Mouse (Mus musculus): ENCODE results near the gene 2610528A11Rik. TPM values are rescaled to one million over a fixed set of nuclear protein-coding genes. Genes with fewer than 3 reads are reported as not detected.

The 2610528A11Rik gene
- polyA plus RNA-seq, 1 experiment from 2014 or later: 0.36 TPM

GRCm38 (mm10) chr14:37112931-37113330 lies 891 bp downstream of the 2610528A11Rik start:
- no peak overlapping the region for H3K27ac ChIP-seq (replicated peaks)
- no peaks in the 10 kb centered on the region for H3K27me3 ChIP-seq
- H3K9me3 ChIP-seq: no peaks in the 10 kb centered on the region
- no peak for ATAC-seq (ENCODE audit: low read depth)
- no peak overlapping the region for H3K4me3 ChIP-seq
- no peak overlapping the region for H3K4me2 ChIP-seq
- WGBS: 91% methylated on average over 7 of the region's 7 CpGs
- no peaks in the 10 kb centered on the region for H3K36me3 ChIP-seq
- no peak overlapping the region for H3K9ac ChIP-seq
- no peaks in the 10 kb centered on the region for H3K4me1 ChIP-seq (replicated peaks)

GRCm38 (mm10) chr14:37111371-37111770 lies 2.5 kb downstream of the 2610528A11Rik start:
- no peak for ATAC-seq (ENCODE audit: low read depth)
- no peaks in the 10 kb centered on the region for H3K36me3 ChIP-seq
- no peaks in the 10 kb centered on the region for H3K9me3 ChIP-seq
- no peak overlapping the region for H3K4me2 ChIP-seq
- no peaks in the 10 kb centered on the region for H3K27me3 ChIP-seq
- no peak overlapping the region for H3K27ac ChIP-seq (replicated peaks)
- no peaks in the 10 kb centered on the region for H3K4me1 ChIP-seq (replicated peaks)
- no peak overlapping the region for H3K9ac ChIP-seq
- H3K4me3 ChIP-seq: no peak overlapping the region

DNA sequence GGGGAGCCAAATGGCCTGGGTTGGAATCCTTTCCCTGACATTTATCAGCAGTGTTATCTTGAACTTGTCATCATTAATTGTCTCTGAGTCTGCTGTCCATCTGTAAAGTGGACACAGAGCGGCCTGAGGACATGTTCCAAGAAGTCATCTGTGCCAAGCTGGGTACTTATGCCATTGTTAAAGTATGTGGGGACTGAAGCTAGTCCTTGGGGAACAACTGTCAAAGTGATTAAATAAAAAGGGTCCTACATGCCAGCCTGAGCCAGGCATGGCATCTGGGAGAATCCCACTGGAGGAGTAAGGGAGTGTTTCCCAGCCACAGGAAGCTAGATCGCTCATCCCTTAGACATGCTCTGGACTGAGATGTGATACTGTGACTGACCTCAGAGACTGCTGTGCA lies 3.4 kb downstream of the 2610528A11Rik start:
- Histone ChIP-seq H3K4me1 (replicated peaks) (no peaks in the 10 kb centered on the region), H3K27me3 (no peaks in the 10 kb centered on the region), H3K9me3 (no peaks in the 10 kb centered on the region), H3K4me2 (no peak overlapping the region), H3K4me3 (no peak overlapping the region), H3K9ac (no peak overlapping the region), H3K36me3 (no peaks in the 10 kb centered on the region), H3K27ac (replicated peaks) (no peak overlapping the region)
- no peak for ATAC-seq (ENCODE audit: low read depth)
- 77% methylated on average over 2 of the region's 2 CpGs for WGBS

DNA sequence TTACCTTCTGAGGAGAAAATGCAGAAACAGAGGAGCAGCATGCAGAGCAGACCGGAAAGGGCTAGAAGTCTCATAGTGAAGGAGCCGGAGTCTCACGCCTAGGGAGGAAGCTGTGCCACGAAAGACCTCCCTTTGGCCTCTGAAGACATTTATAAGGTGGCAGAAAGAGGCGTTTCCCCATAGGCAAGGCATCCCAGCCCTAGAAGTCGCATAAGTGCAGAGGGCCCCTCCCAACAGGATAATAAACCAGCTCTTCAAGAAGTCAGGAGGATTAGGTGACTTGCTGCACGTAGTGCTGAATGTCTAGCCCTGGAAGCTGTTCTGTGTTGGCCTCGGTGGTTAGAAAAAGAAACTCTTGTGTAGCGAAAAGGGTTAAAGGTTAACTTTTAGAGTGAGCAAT lies 3.8 kb downstream of the 2610528A11Rik start:
- ATAC-seq (ENCODE audit: low read depth): no peak
- Histone ChIP-seq H3K4me3 (no peak overlapping the region), H3K9me3 (no peaks in the 10 kb centered on the region), H3K27me3 (no peaks in the 10 kb centered on the region), H3K27ac (replicated peaks) (no peak overlapping the region), H3K9ac (no peak overlapping the region), H3K4me2 (no peak overlapping the region), H3K4me1 (replicated peaks) (no peaks in the 10 kb centered on the region), H3K36me3 (no peaks in the 10 kb centered on the region)
- WGBS: 23% methylated on average over 9 of the region's 9 CpGs

DNA sequence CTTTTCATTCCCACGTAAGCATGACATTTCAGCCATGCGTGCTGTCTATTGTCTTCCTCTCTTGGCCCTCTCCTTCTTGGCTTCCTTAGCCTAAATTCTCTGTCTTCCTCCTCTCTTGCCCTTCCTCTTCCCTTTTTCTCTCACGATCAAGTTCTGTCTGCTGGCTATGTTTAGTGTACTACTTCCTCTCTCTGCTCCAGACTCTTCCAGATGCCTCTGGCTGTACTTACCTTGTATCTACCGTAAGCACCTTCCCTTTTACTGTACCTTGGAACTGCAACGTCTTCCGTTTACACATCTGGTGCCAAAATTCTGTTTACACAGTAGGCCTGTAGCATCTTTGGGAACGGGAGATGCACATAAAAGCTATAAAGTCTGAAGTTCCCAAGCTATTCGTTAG lies 4.4 kb downstream of the 2610528A11Rik start:
- H3K27me3 ChIP-seq: no peaks in the 10 kb centered on the region
- 83% methylated on average over 8 of the region's 8 CpGs for WGBS
- ATAC-seq (ENCODE audit: low read depth): no peak
- no peaks in the 10 kb centered on the region for H3K4me1 ChIP-seq (replicated peaks)
- H3K4me3 ChIP-seq: no peak overlapping the region
- no peaks in the 10 kb centered on the region for H3K9me3 ChIP-seq
- no peak overlapping the region for H3K4me2 ChIP-seq
- no peak overlapping the region for H3K9ac ChIP-seq
- no peaks in the 10 kb centered on the region for H3K36me3 ChIP-seq
- H3K27ac ChIP-seq (replicated peaks): no peak overlapping the region

GRCm38 (mm10) chr14:37105846-37106245 lies 8.0 kb downstream of the 2610528A11Rik start:
- WGBS: 40% methylated on average over 7 of the region's 7 CpGs
- no peak for ATAC-seq (ENCODE audit: low read depth)

DNA sequence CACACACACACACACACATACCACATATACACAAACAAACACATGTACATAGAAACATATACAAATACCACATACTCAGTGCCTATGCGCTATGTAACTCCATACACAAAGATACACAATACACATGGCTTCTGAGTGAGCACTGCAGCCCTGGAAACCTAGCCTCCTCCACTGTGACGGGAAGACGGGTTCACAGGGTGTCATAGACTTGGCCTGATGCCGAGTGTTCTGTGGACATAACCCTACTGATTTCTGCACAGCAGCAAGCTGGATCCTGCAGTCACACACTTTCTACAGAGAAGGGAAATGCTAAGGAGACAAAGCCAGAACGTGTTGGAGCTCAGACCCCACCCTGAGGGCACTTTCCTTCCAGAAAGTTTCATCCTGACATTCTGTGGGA lies 9.1 kb downstream of the 2610528A11Rik start:
- no peak overlapping the region for H3K27ac ChIP-seq (replicated peaks)
- no peak overlapping the region for H3K9ac ChIP-seq
- H3K27me3 ChIP-seq: no peaks in the 10 kb centered on the region
- H3K4me3 ChIP-seq: no peak overlapping the region
- no peak overlapping the region for H3K4me2 ChIP-seq
- WGBS: 60% methylated on average over 5 of the region's 5 CpGs
- H3K36me3 ChIP-seq: no peaks in the 10 kb centered on the region
- H3K9me3 ChIP-seq: no peaks in the 10 kb centered on the region
- H3K4me1 ChIP-seq (replicated peaks): no peaks in the 10 kb centered on the region
- ATAC-seq (ENCODE audit: low read depth): peak; percentile 59; the same call in 1 of the 2 replicates

More at GRCm38 (mm10) chr14:37105846-37106245, 8.0 kb downstream of the 2610528A11Rik start:
- no peaks in the 10 kb centered on the region for H3K9me3 ChIP-seq
- H3K4me1 ChIP-seq (replicated peaks): no peaks in the 10 kb centered on the region
- H3K4me2 ChIP-seq: no peak overlapping the region
- no peak overlapping the region for H3K9ac ChIP-seq
- H3K4me3 ChIP-seq: no peak overlapping the region
- no peaks in the 10 kb centered on the region for H3K27me3 ChIP-seq
- no peaks in the 10 kb centered on the region for H3K36me3 ChIP-seq
- H3K27ac ChIP-seq (replicated peaks): no peak overlapping the region

GRCm38 (mm10) chr14:37102484-37102883 lies 11.3 kb downstream of the 2610528A11Rik start:
- Histone ChIP-seq H3K27me3 (peaks cover 14% of the 10 kb centered on the region), H3K9ac (no peak overlapping the region), H3K36me3 (no peaks in the 10 kb centered on the region), H3K9me3 (no peaks in the 10 kb centered on the region), H3K4me1 (replicated peaks) (peaks cover 7% of the 10 kb centered on the region), H3K27ac (replicated peaks) (no peak overlapping the region), H3K4me3 (no peak overlapping the region), H3K4me2 (no peak overlapping the region)
- ATAC-seq (ENCODE audit: low read depth): no peak
- WGBS: 85% methylated on average over 3 of the region's 3 CpGs

DNA sequence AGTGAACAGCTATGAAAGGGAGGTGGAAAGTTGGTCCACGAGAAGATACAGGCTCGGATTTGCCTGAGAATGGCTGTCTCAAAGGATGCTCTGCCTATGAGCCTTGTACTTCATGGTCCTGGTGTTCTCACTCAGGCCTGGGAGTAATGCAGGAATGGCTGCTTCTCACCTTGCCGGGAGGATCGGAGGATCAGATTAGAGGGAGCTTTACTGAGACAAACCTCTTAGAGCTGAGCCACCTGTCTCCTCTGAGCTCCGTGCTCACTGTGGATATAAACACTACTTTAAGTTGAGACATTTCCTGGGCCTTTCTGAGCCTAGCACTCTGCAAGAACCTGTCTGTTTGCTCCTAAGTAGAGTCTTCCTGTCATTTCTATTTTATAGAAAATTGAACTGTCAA lies 12.3 kb downstream of the 2610528A11Rik start:
- no peak overlapping the region for H3K4me2 ChIP-seq

GRCm38 (mm10) chr14:37097956-37098530 lies 15.8 kb downstream of the 2610528A11Rik start, which contains the start of gene Cdhr1:
TSS of gene Cdhr1 (minus strand) at chr14:37098347.
- Histone ChIP-seq H3K4me1 (replicated peaks) (peaks cover 11% of the 10 kb centered on the region), H3K27me3 (peaks cover 26% of the 10 kb centered on the region), H3K9ac (peak within 1 kb of the TSS; percentile 71), H3K4me2 (peak within 1 kb of the TSS; percentile 72), H3K27ac (replicated peaks) (no peak within 1 kb of the TSS), H3K36me3 (no peaks in the 10 kb centered on the region), H3K4me3 (peak within 1 kb of the TSS; percentile 41), H3K9me3 (no peaks in the 10 kb centered on the region)
- under 1% methylated on average over 30 of the region's 30 CpGs for WGBS
- ATAC-seq (ENCODE audit: low read depth): peak; percentile 74

More for the DNA sequence above, 12.3 kb downstream of the 2610528A11Rik start:
- ATAC-seq (ENCODE audit: low read depth): no peak
- no peaks in the 10 kb centered on the region for H3K36me3 ChIP-seq
- H3K9me3 ChIP-seq: no peaks in the 10 kb centered on the region
- no peak overlapping the region for H3K27ac ChIP-seq (replicated peaks)
- WGBS: 88% methylated on average over 5 of the region's 5 CpGs
- peaks cover 7% of the 10 kb centered on the region for H3K4me1 ChIP-seq (replicated peaks)
- peaks cover 24% of the 10 kb centered on the region for H3K27me3 ChIP-seq
- no peak overlapping the region for H3K9ac ChIP-seq
- no peak overlapping the region for H3K4me3 ChIP-seq

GRCm38 (mm10) chr14:37095556-37095955 lies 18.3 kb downstream of the 2610528A11Rik start:
- Histone ChIP-seq H3K4me2 (no peak overlapping the region), H3K4me1 (replicated peaks) (peaks cover 11% of the 10 kb centered on the region), H3K27me3 (peaks cover 26% of the 10 kb centered on the region), H3K36me3 (no peaks in the 10 kb centered on the region), H3K27ac (replicated peaks) (no peak overlapping the region), H3K9me3 (no peaks in the 10 kb centered on the region), H3K4me3 (no peak overlapping the region), H3K9ac (no peak overlapping the region)
- ATAC-seq (ENCODE audit: low read depth): no peak
- 89% methylated on average over 4 of the region's 4 CpGs for WGBS

- Histone ChIP-seq H3K36me3 (no peaks in the 10 kb centered on the region), H3K27me3 (peaks cover 25% of the 10 kb centered on the region), H3K9ac (no peak overlapping the region), H3K4me1 (replicated peaks) (peaks cover 11% of the 10 kb centered on the region), H3K9me3 (no peaks in the 10 kb centered on the region), H3K27ac (replicated peaks) (no peak overlapping the region), H3K4me3 (no peak overlapping the region), H3K4me2 (no peak overlapping the region)
- no peak for ATAC-seq (ENCODE audit: low read depth)
- WGBS: 63% methylated on average over 6 of the region's 6 CpGs
Observed at GRCm38 (mm10) chr14:37094436-37094835, 19.4 kb downstream of the 2610528A11Rik start.

- no peaks in the 10 kb centered on the region for H3K36me3 ChIP-seq
- H3K9me3 ChIP-seq: no peaks in the 10 kb centered on the region
- H3K27me3 ChIP-seq: no peaks in the 10 kb centered on the region
- H3K27ac ChIP-seq (replicated peaks): no peak overlapping the region
- no peak overlapping the region for H3K9ac ChIP-seq
- WGBS: 45% methylated on average over 4 of the region's 4 CpGs
- no peak for ATAC-seq (ENCODE audit: low read depth)
- H3K4me1 ChIP-seq (replicated peaks): no peaks in the 10 kb centered on the region
- H3K4me3 ChIP-seq: no peak overlapping the region
- H3K4me2 ChIP-seq: no peak overlapping the region
Observed at GRCm38 (mm10) chr14:37083755-37084154, 30.1 kb downstream of the 2610528A11Rik start.
